Mouse (Mus musculus) ES-Bruce4 (cell line): Measurements from ENCODE around the gene Erbb4.

Experiments used
- CTCF ChIP-seq: IDR thresholded peaks from one replicate; pipeline ENCODE4 v1.8.1; 2011; ENCODE audit warnings: low read depth, low read length
- POLR2A ChIP-seq: IDR thresholded peaks from one replicate; pipeline ENCODE4 v1.8.1; 2011; ENCODE audit warnings: low read length; ENCODE audit not compliant: insufficient read depth

DNA sequence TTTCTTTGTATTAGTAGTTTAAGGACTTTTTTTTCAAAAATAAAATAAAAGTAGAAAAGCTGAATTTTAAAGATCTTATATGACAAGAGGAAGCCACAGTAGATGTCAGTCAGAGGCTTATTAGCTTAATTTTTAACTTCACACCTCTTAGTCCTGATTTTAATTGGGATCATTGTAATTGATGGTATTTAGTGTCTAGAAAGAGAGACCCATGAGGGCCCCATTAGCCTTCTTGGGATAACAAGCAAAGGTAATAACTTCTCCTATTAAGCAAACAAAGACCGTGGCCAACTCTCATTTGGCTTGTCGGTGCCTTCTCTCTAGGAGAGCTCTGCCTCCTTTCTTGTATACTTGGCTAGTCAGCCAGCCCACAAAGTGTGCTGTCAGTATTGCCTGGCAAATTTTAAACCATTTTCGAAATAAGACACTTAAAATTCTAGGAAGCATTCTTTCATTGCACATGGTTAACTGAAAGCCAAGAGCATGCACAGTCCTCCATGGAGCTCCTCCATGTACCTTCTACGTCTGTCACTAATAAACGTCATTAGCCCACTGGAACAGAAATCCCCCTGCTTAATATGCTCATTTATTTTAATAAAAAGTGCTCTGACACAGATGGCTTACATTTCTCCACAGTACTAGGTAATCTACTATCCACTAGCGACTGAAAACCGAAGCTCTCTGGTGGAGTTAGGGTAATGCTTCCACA, 1001.9 kb downstream of the Erbb4 start:
- no peak for TF ChIP-seq CTCF
- TF ChIP-seq POLR2A = no peak
